Mouse (Mus musculus): ENCODE measurements around the gene Mpnd. TPM values are rescaled to one million over a fixed set of nuclear protein-coding genes. Genes with fewer than 3 reads are reported as not detected.
"Not testable (repeated sequence)": the region's sequence is repeated elsewhere in the genome, so short reads cannot be mapped to it uniquely, and the experiment has no call there.

Gene Mpnd
- polyA plus RNA-seq, 1 experiment = 110 TPM

GRCm38 (mm10) chr17:56038583-56039261, 33.2 kb downstream of the Mpnd start:
- DNase-seq (ENCODE audit: low read depth) = no peak

DNA sequence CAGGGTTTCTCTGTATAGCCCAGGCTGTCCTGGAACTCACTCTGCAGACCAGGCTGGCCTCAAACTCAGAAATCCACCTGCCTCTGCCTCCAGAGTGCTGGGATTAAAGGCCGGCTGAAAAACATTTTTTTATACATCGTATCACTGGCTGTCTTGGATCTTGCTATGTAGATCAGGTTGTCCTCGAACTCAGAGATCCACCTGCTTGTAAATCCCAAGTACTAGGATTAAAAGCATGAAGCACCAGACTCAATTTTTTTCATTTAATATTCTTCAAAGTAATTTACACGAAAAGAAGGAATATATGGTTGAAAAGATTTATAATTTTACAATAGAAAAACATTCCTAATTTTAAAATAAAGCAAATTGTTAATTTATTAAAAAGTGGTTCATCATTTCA, 33.8 kb downstream of the Mpnd start:
- no peak for DNase-seq (ENCODE audit: low read depth)

GRCm38 (mm10) chr17:56040030-56040856, 34.7 kb downstream of the Mpnd start, which contains the start of gene Chaf1a:
Gene Chaf1a, plus strand, starts transcription at chr17:56040439.
- DNase-seq (ENCODE audit: low read depth) = peak; percentile 87

DNA sequence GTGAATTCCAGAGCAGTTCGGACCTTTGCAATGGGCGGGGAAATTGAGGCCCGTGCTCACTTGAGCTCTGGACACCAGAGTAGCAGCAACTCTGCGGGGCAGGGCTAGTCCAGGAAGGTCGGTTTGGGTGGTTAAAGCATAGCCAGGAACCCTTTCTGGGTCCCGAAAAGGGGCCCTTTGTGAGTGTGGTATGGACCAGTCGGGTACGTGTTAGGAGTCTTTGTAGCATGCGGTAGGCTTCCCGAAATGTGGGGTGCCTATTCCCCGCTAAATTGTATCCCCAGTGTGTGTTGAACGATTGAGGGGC, 35.3 kb downstream of the Mpnd start:
- no peak for DNase-seq (ENCODE audit: low read depth)

- peak; percentile 54 for DNase-seq (ENCODE audit: low read depth)
Measured at GRCm38 (mm10) chr17:56051369-56051768, 45.9 kb downstream of the Mpnd start.

- DNase-seq (ENCODE audit: low read depth) = no peak
Measured at GRCm38 (mm10) chr17:56054938-56055337, 49.4 kb downstream of the Mpnd start.

DNA sequence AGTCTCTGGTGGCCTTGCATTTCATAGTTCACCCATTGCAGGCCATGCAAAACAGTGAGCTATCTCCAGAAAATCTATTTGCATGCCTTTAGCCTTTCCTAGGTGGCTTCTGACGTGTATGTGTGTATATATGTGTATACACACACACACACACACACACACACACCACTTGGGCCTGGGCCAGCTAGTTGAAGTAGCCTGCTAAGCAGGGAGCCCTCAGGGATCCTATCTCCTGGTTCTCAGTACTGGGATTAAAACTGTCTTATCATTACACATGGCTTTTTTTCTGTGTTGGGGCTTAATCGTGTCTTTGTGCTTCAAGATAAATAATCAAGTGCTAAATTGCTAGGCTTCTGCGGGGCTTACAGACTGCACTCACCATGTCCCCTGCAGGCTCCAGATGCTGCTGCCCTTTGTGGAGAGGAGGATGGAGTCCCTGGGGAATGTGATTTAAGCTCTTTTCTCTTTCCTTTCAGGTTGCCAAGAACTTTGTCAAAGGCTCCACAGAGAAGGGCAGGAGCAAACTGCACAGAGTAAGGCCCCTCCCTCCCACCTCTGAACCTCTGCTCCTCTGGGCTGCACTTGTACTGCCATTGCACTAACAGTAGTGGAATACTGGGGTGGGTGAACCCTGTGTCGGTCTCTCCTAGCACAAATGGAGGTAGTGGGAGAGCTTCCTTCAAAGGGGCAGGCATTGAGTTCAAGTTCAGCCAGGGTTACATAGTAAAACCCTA, 50.6 kb downstream of the Mpnd start:
- no peak for DNase-seq (ENCODE audit: low read depth)

DNA sequence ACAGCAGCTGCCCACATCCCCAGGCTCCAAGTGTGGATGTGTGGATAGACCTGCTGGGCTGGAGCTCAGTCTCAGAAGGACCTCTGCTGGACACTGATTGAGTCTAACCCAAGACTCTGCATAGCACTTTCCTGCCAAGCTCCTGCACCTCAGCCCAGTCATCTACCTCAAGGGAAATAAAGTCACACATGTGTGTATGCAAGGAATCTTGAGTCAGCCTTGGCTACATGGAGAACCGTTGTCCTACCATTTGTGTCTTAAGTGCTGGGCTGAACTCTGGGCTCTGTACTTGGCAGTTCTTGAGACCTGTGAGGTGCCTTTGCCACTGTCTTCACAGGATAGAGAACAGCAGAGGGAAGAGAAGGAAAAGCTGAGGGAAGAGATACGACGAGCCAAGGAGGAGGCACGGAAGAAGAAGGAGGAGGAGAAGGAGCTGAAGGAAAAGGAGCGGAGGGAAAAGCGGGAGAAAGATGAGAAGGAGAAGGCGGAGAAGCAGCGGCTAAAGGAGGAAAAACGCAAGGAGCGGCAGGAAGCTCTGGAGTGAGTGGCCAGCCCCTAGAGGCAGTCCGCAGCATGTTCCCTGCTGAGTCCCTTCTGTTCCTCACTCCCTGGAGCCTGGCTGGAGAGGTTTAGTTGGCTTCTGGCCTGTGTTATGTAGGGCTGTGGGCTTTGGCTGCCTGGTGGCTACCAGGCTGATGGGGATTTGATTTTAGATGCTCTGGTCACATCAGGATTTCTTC, 52.0 kb downstream of the Mpnd start:
- no peak for DNase-seq (ENCODE audit: low read depth)

DNA sequence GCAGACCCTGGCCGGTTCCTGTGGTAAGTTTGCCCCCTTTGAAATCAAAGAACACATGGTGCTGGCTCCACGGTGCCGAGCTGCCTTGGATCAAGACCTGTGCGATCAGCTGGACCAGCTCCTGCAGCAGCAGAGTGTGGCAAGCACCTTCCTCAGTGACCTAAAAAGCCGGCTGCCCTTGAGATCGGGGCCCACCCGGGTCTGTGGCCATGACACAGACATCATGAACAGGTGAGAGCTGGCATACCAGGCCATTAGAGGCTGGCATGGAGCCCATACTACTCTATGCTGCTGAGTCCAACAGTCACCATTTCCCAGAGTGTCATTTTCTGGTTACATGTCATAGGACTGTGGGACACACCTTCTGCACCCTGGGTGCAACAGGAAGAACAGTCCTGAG, 56.6 kb downstream of the Mpnd start:
- no peak for DNase-seq (ENCODE audit: low read depth)

DNA sequence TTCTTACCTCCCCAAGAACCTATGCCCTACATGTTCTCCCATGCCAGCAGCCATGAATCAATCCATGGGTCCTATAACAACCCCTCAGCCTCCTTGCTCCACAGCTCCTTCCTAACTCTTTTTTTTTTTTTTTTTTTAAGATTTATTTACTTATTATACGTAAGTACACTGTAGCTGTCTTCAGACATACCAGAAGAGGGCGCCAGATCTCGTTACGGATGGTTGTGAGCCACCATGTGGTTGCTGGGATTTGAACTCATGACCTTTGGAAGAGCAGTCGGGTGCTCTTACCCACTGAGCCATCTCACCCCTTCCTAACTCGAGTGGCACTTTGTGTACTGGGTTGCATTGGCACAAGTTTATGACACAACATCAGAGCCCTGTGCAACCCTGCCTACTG, 60.2 kb downstream of the Mpnd start:
- DNase-seq (ENCODE audit: low read depth) = not testable (repeated sequence)

Other genes with a start within 250 kb of the Mpnd start
- 0.74 and 0.85 TPM in 2 replicates for gene Zfp119a, start 126.8 kb upstream of the Mpnd start, polyA plus RNA-seq (2012; rRNA removed)
- gene Zfp959, start 113.6 kb upstream of the Mpnd start, polyA plus RNA-seq (2012; rRNA removed) = 1.9 and 3.0 TPM in 2 replicates
- 0.93 and 1.3 TPM in 2 replicates for gene Zfp119b, start 56.2 kb upstream of the Mpnd start, polyA plus RNA-seq (2012; rRNA removed)
- gene Ebi3, start 53.1 kb upstream of the Mpnd start, polyA plus RNA-seq (2012; rRNA removed) = 3.8 and 7.3 TPM in 2 replicates
- 8.3 and 8.5 TPM in 2 replicates for gene Yju2, start 46.6 kb upstream of the Mpnd start, polyA plus RNA-seq (2012; rRNA removed)
- gene Shd, start 35.2 kb upstream of the Mpnd start, polyA plus RNA-seq (2012; rRNA removed) = 5.8 and 7.2 TPM in 2 replicates
- gene Fsd1, start 19.2 kb upstream of the Mpnd start, polyA plus RNA-seq (2012; rRNA removed) = 0.15 and 0.44 TPM in 2 replicates
- gene Stap2, start 127 bp upstream of the Mpnd start, polyA plus RNA-seq (2012; rRNA removed) = 58.4 and 64.6 TPM in 2 replicates
- 58.6 and 73.4 TPM in 2 replicates for gene Sh3gl1, start 30.9 kb downstream of the Mpnd start, polyA plus RNA-seq (2012; rRNA removed)
- gene Chaf1a, start 34.7 kb downstream of the Mpnd start, polyA plus RNA-seq (2012; rRNA removed) = 2.8 and 2.9 TPM in 2 replicates
- gene Ubxn6, start 69.3 kb downstream of the Mpnd start, polyA plus RNA-seq (2012; rRNA removed) = 100 and 112 TPM in 2 replicates
- gene Hdgfl2, start 73.9 kb downstream of the Mpnd start, polyA plus RNA-seq (2012; rRNA removed) = 41.4 and 45.4 TPM in 2 replicates
- gene Plin4, start 104.1 kb downstream of the Mpnd start, polyA plus RNA-seq (2012; rRNA removed) = 600 and 937 TPM in 2 replicates
- 15.6 and 21.5 TPM in 2 replicates for gene Plin5, start 111.9 kb downstream of the Mpnd start, polyA plus RNA-seq (2012; rRNA removed)
- gene Lrg1, start 116.3 kb downstream of the Mpnd start, polyA plus RNA-seq (2012; rRNA removed) = 306 and 347 TPM in 2 replicates
- 9.9 and 10.9 TPM in 2 replicates for gene Sema6b, start 134.6 kb downstream of the Mpnd start, polyA plus RNA-seq (2012; rRNA removed)
- 3.6 and 4.3 TPM in 2 replicates for gene Tnfaip8l1, start 156.8 kb downstream of the Mpnd start, polyA plus RNA-seq (2012; rRNA removed)
- 88.2 and 96.4 TPM in 2 replicates for gene Mydgf, start 178.2 kb downstream of the Mpnd start, polyA plus RNA-seq (2012; rRNA removed)
- gene Dpp9, start 213.2 kb downstream of the Mpnd start, polyA plus RNA-seq (2012; rRNA removed) = 34.1 and 36.9 TPM in 2 replicates